Mouse (Mus musculus) MEL-GATA-1-ER (cell line): ENCODE measurements at regions not wholly inside any gene's neighbourhood (a gene's known extent, or its start where the extent isn't known, plus 50 kb on each side); places are given as distances from the start of the nearest gene placed in this dataset.
"Not testable (repeated sequence)": the region's sequence is repeated elsewhere in the genome, so short reads cannot be mapped to it uniquely, and the experiment has no call there.

ENCODE experiments used
- DNase-seq: peaks from one replicate; pipeline ENCODE4 v3.0.0-alpha.2; 2012; ENCODE audit warnings: low read depth; ENCODE audit errors: extremely low read depth

GRCm38 (mm10) chr16:20861256-20861655 lies 126.9 kb upstream of the Thpo start:
- no peak for DNase-seq

- DNase-seq: not testable (repeated sequence)
Observed at GRCm38 (mm10) chr16:20860606-20861005, 126.3 kb upstream of the Thpo start.

- DNase-seq: no peak
Observed at GRCm38 (mm10) chr16:20854696-20855213, 120.4 kb upstream of the Thpo start.

- DNase-seq: no peak
Observed at GRCm38 (mm10) chr16:20838151-20838550, 103.8 kb upstream of the Thpo start.

GRCm38 (mm10) chr16:20836866-20837265 lies 102.6 kb upstream of the Thpo start:
- DNase-seq: no peak

- not testable (repeated sequence) for DNase-seq
Observed at GRCm38 (mm10) chr16:20833838-20834237, 99.5 kb upstream of the Thpo start.

GRCm38 (mm10) chr16:20833301-20833700 lies 99.0 kb upstream of the Thpo start:
- no peak for DNase-seq

- no peak for DNase-seq
Observed at GRCm38 (mm10) chr16:20829732-20830435, 95.6 kb upstream of the Thpo start.

GRCm38 (mm10) chr16:20828996-20829731 lies 94.9 kb upstream of the Thpo start:
- DNase-seq: no peak

- no peak for DNase-seq
Observed at GRCm38 (mm10) chr16:20824226-20824625, 89.9 kb upstream of the Thpo start.

- no peak for DNase-seq
Observed at GRCm38 (mm10) chr16:20820939-20821338, 86.6 kb upstream of the Thpo start.

- DNase-seq: no peak
Observed at GRCm38 (mm10) chr16:20819568-20819967, 85.3 kb upstream of the Thpo start.

GRCm38 (mm10) chr16:20818711-20819189 lies 84.4 kb upstream of the Thpo start:
- no peak for DNase-seq

- DNase-seq: no peak
Observed at GRCm38 (mm10) chr16:20814976-20815375, 80.7 kb upstream of the Thpo start.

- DNase-seq: no peak
Observed at GRCm38 (mm10) chr16:20814240-20814639, 79.9 kb upstream of the Thpo start.

- not testable (repeated sequence) for DNase-seq
Observed at GRCm38 (mm10) chr16:20812025-20812424, 77.7 kb upstream of the Thpo start.

- DNase-seq: peak; percentile 59
Observed at GRCm38 (mm10) chr16:20810322-20810721, 76.0 kb upstream of the Thpo start.

- no peak for DNase-seq
Observed at GRCm38 (mm10) chr16:20808263-20808662, 74.0 kb upstream of the Thpo start.

- no peak for DNase-seq
Observed at GRCm38 (mm10) chr16:20806739-20807138, 72.4 kb upstream of the Thpo start.

GRCm38 (mm10) chr16:20805793-20806192 lies 71.5 kb upstream of the Thpo start:
- DNase-seq: no peak

GRCm38 (mm10) chr16:20805086-20805485 lies 70.8 kb upstream of the Thpo start:
- DNase-seq: no peak

- DNase-seq: peak; percentile 72
Observed at GRCm38 (mm10) chr16:20804601-20805017, 70.3 kb upstream of the Thpo start.
